ENCODE assay signal across 13 mouse cellular contexts in genomic region chr13:24906831-24907570, GRCm38 (mm10). TPM values are rescaled to one million over a fixed set of nuclear protein-coding genes. Genes with fewer than 3 reads are reported as not detected.
DNase-seq lines count a peak whose midpoint lies in the region; ATAC-seq and TF ChIP-seq lines count a peak whose summit lies in the region.
"Had no signal": no experiment of that assay in that cellular context is flagged by ENCODE, and none has a peak within 500 bp of the region (broad histone marks: within the 10 kb centered on the region; RNA-seq: fewer than 3 reads in every experiment).

No protein-coding gene starts in this region.

- no peaks in the 10 kb centered on the region for H3K9me3 ChIP-seq in liver, embryonic 11.5 days (ENCODE audit: control insufficient read depth, low read length)

- ATAC-seq in liver, embryonic 11.5 days (replicated peaks; ENCODE audit: low FRiP score), result no peak

- H3K27me3 ChIP-seq in liver, adult 2 months (ENCODE audit: control insufficient read depth, insufficient read depth, low read length), result no peaks in the 10 kb centered on the region
- no peaks in the 10 kb centered on the region for H3K27me3 ChIP-seq in liver, embryonic 11.5 days (replicated peaks; ENCODE audit: control insufficient read depth, insufficient read depth, low read length)

- WGBS in liver, adult 2 months, result 48% methylated on average over 11 of the region's 11 CpGs
- 82% methylated on average over 11 of the region's 11 CpGs for WGBS in liver, embryonic 11.5 days

- DNase-seq in adrenal gland, adult 2 months, result peak; percentile 48
- no peak for DNase-seq in adrenal gland, postnatal 4 days (ENCODE audit: low spot score in 2 of 2)
- DNase-seq in liver, adult 2 months (ENCODE audit: extremely low read depth, low read depth, low spot score), result peak; percentile 82
- no peak for DNase-seq in liver, embryonic 11.5 days (ENCODE audit: low spot score)
- DNase-seq in R1 (ENCODE audit: low read depth, low spot score), result peak; percentile 79
- DNase-seq in kidney, postnatal 14 days, result peak; percentile 71
- no peak for DNase-seq in thymus, postnatal 4 days
- no peak for DNase-seq in cerebellum, adult 11-12 months
- DNase-seq: cerebellum, postnatal 10 days; lung, embryonic 14.5 days; right cerebral cortex, postnatal 25 days had no signal

- H3K4me2 ChIP-seq in liver, embryonic 11.5 days, result no peak overlapping the region
- H3K4me2 ChIP-seq: lung, embryonic 14.5 days; midbrain, embryonic 11.5 days had no signal

- H3K79me2 ChIP-seq in liver, adult 2 months (ENCODE audit: control insufficient read depth, insufficient read depth, low read length), result no peaks in the 10 kb centered on the region

- H3K27ac ChIP-seq in liver, adult 2 months (replicated peaks; ENCODE audit: insufficient read depth, low read depth, low read length), result peak overlapping the region; percentile 4; the same call in 1 of the 2 replicates
- H3K27ac ChIP-seq in liver, embryonic 11.5 days (ENCODE audit: low read depth, low read length), result no peak overlapping the region

- peaks cover 3% of the 10 kb centered on the region for H3K4me1 ChIP-seq in liver, adult 2 months (ENCODE audit: control insufficient read depth, insufficient read depth, low read length)
- no peaks in the 10 kb centered on the region for H3K4me1 ChIP-seq in liver, embryonic 11.5 days (replicated peaks; ENCODE audit: control insufficient read depth, insufficient read depth, low read length)

- no peak overlapping the region for H3K4me3 ChIP-seq in liver, adult 2 months (ENCODE audit: insufficient read depth, low read depth, low read length)
- no peak overlapping the region for H3K4me3 ChIP-seq in liver, embryonic 11.5 days (ENCODE audit: low read depth, low read length)
- H3K4me3 ChIP-seq: myocyte had no signal

- H3K36me3 ChIP-seq in liver, adult 2 months (ENCODE audit: control insufficient read depth, insufficient read depth, low read length), result no peaks in the 10 kb centered on the region; the same call in 1 of the 2 replicates
- no peaks in the 10 kb centered on the region for H3K36me3 ChIP-seq in liver, embryonic 11.5 days (ENCODE audit: control insufficient read depth, insufficient read depth, low read length)

- no peak for TF ChIP-seq CTCF in liver, adult 2 months (IDR thresholded peaks at IDR 0.05; ENCODE audit: low read depth, low read length)

- no peak for TF ChIP-seq POLR2A in liver, adult 2 months (IDR thresholded peaks at IDR 0.05; ENCODE audit: extremely low read depth, insufficient read depth, low read length)

- H3K9ac ChIP-seq in liver, adult 2 months (ENCODE audit: low read depth, low read length), result no peak overlapping the region
- H3K9ac ChIP-seq in liver, embryonic 11.5 days (ENCODE audit: low read depth, low read length), result no peak overlapping the region
- H3K9ac ChIP-seq: lung, embryonic 14.5 days had no signal

RNA-seq across cellular contexts. Expression of gene Aldh5a1, which starts 30.5 kb away (rescaled TPM):
- 10 to 100 TPM; 16.2 to 17.7 TPM for total RNA-seq in adrenal gland, adult 2 months (2021)
- 18.5 and 21.4 TPM in 2 replicates for polyA plus RNA-seq in adrenal gland, adult 2 months (2012; rRNA removed)
- total RNA-seq in adrenal gland, postnatal 4 days (2021), result 10 to 100 TPM; 20.3 to 22.0 TPM
- total RNA-seq in liver, adult 2 months (2014; rRNA removed), result 15.0 and 18.9 TPM in 2 replicates
- 15.2 and 19.8 TPM in 2 replicates for polyA plus RNA-seq in liver, adult 2 months (2012; rRNA removed)
- polyA plus RNA-seq in liver, embryonic 11.5 days (2014; fragmentation: Nextera tagmentation; extraction: Ambion mirVana), result 4.0 and 4.3 TPM in 2 replicates

RNA-seq across cellular contexts. Expression of gene Gpld1, which starts 36.0 kb away (rescaled TPM):
- total RNA-seq in adrenal gland, adult 2 months (2021), result 1 to 10 TPM; 2.9 to 5.4 TPM
- polyA plus RNA-seq in adrenal gland, adult 2 months (2012; rRNA removed), result 1.6 and 1.9 TPM in 2 replicates
- 10 to 100 TPM in 1 of 2 experiments, 1 to 10 TPM in 1; 2.9 to 13.4 TPM for total RNA-seq in adrenal gland, postnatal 4 days (2021)
- 154 and 156 TPM in 2 replicates for total RNA-seq in liver, adult 2 months (2014; rRNA removed)
- polyA plus RNA-seq in liver, adult 2 months (2012; rRNA removed), result 88.4 and 88.9 TPM in 2 replicates
- 0.48 and 0.61 TPM in 2 replicates for polyA plus RNA-seq in liver, embryonic 11.5 days (2014; fragmentation: Nextera tagmentation; extraction: Ambion mirVana)

Comparison
In these comparisons a context has a peak if more than half of its experiments do, and no peak if none do; other contexts are left out.
1. DNase-seq: peak in adrenal gland, adult 2 months (single experiment), liver, adult 2 months (single experiment), R1 (single experiment) and kidney, postnatal 14 days (single experiment); none in adrenal gland, postnatal 4 days (0 of 2), liver, embryonic 11.5 days (single experiment), thymus, postnatal 4 days (single experiment) and cerebellum, adult 11-12 months (single experiment).
2. RNA of gene Gpld1, which starts 36.0 kb away (total RNA-seq): 154 to 156 TPM in liver, adult 2 months; 2.9 to 13.4 TPM in adrenal gland, postnatal 4 days and 2.9 to 5.4 TPM in adrenal gland, adult 2 months; every median in the first group is over 10 times any median in the second.